Mouse (Mus musculus): ENCODE results near the gene Gpsm1. TPM values are rescaled to one million over a fixed set of nuclear protein-coding genes. Genes with fewer than 3 reads are reported as not detected.

Gpsm1 gene
- polyA plus RNA-seq, 1 experiment from 2014 or later, result 18.9 TPM

- Histone ChIP-seq H3K9ac (ENCODE audit: low read depth, low read length) (no peak within 1 kb of the TSS), H3K4me3 (ENCODE audit: low read depth, low read length) (no peak within 1 kb of the TSS), H3K9me3 (ENCODE audit: control insufficient read depth, low read length) (no peaks in the 10 kb centered on the region), H3K36me3 (ENCODE audit: control insufficient read depth, insufficient read depth, low read length) (peaks cover 17% of the 10 kb centered on the region), H3K27me3 (replicated peaks; ENCODE audit: control insufficient read depth, insufficient read depth, low read length) (no peaks in the 10 kb centered on the region), H3K4me2 (peak within 1 kb of the TSS; percentile 2; the same call in 1 of the 2 replicates), H3K4me1 (replicated peaks; ENCODE audit: control insufficient read depth, insufficient read depth, low read length) (no peaks in the 10 kb centered on the region), H3K27ac (ENCODE audit: low read depth, low read length) (no peak within 1 kb of the TSS)
- DNase-seq (ENCODE audit: low spot score) (no peak), ATAC-seq (replicated peaks; ENCODE audit: low FRiP score) (peak; percentile 42; the same call in 1 of the 2 replicates)
- WGBS, result 27% methylated on average over 3 of the region's 3 CpGs
Observed at GRCm38 (mm10) chr2:26360772-26361171, 45.5 kb downstream of the Gpsm1 start, which contains the start of gene Card9. Gene Card9, minus strand, starts transcription at chr2:26360918.

GRCm38 (mm10) chr2:26362991-26363390 is 47.7 kb downstream of the Gpsm1 start:
- no peak overlapping the region for H3K4me3 ChIP-seq (ENCODE audit: low read depth, low read length)
- DNase-seq (ENCODE audit: low spot score) (no peak), ATAC-seq (replicated peaks; ENCODE audit: low FRiP score) (no peak)
- no peaks in the 10 kb centered on the region for H3K9me3 ChIP-seq (ENCODE audit: control insufficient read depth, low read length)
- H3K9ac ChIP-seq (ENCODE audit: low read depth, low read length), result no peak overlapping the region
- no peaks in the 10 kb centered on the region for H3K27me3 ChIP-seq (replicated peaks; ENCODE audit: control insufficient read depth, insufficient read depth, low read length)
- no peaks in the 10 kb centered on the region for H3K4me1 ChIP-seq (replicated peaks; ENCODE audit: control insufficient read depth, insufficient read depth, low read length)
- H3K36me3 ChIP-seq (ENCODE audit: control insufficient read depth, insufficient read depth, low read length), result peaks cover 29% of the 10 kb centered on the region
- H3K4me2 ChIP-seq, result no peak overlapping the region
- H3K27ac ChIP-seq (ENCODE audit: low read depth, low read length), result no peak overlapping the region
- 86% methylated on average over 5 of the region's 5 CpGs for WGBS

- DNase-seq (ENCODE audit: low spot score) (no peak), ATAC-seq (replicated peaks; ENCODE audit: low FRiP score) (no peak)
- Histone ChIP-seq H3K4me2 (no peak overlapping the region), H3K9ac (ENCODE audit: low read depth, low read length) (no peak overlapping the region), H3K27ac (ENCODE audit: low read depth, low read length) (no peak overlapping the region), H3K4me3 (ENCODE audit: low read depth, low read length) (no peak overlapping the region), H3K4me1 (replicated peaks; ENCODE audit: control insufficient read depth, insufficient read depth, low read length) (no peaks in the 10 kb centered on the region), H3K27me3 (replicated peaks; ENCODE audit: control insufficient read depth, insufficient read depth, low read length) (no peaks in the 10 kb centered on the region), H3K36me3 (ENCODE audit: control insufficient read depth, insufficient read depth, low read length) (peaks cover 33% of the 10 kb centered on the region), H3K9me3 (ENCODE audit: control insufficient read depth, low read length) (no peaks in the 10 kb centered on the region)
- WGBS, result 63% methylated on average over 5 of the region's 5 CpGs
Observed at GRCm38 (mm10) chr2:26363481-26363880, 48.2 kb downstream of the Gpsm1 start.

- Histone ChIP-seq H3K4me3 (ENCODE audit: low read depth, low read length) (no peak overlapping the region), H3K27ac (ENCODE audit: low read depth, low read length) (no peak overlapping the region), H3K27me3 (replicated peaks; ENCODE audit: control insufficient read depth, insufficient read depth, low read length) (no peaks in the 10 kb centered on the region), H3K4me1 (replicated peaks; ENCODE audit: control insufficient read depth, insufficient read depth, low read length) (no peaks in the 10 kb centered on the region), H3K4me2 (no peak overlapping the region), H3K36me3 (ENCODE audit: control insufficient read depth, insufficient read depth, low read length) (peaks cover 46% of the 10 kb centered on the region), H3K9ac (ENCODE audit: low read depth, low read length) (0 out of 2 replicates have a peak overlapping the region, but pooled peaks have one; percentile 8), H3K9me3 (ENCODE audit: control insufficient read depth, low read length) (no peaks in the 10 kb centered on the region)
- WGBS, result 88% methylated on average over 10 of the region's 10 CpGs
- ATAC-seq (replicated peaks; ENCODE audit: low FRiP score) (no peak), DNase-seq (ENCODE audit: low spot score) (no peak)
Observed at GRCm38 (mm10) chr2:26364738-26365465, 49.6 kb downstream of the Gpsm1 start.

- Histone ChIP-seq H3K27ac (ENCODE audit: low read depth, low read length) (no peak overlapping the region), H3K36me3 (ENCODE audit: control insufficient read depth, insufficient read depth, low read length) (peaks cover 55% of the 10 kb centered on the region), H3K4me1 (replicated peaks; ENCODE audit: control insufficient read depth, insufficient read depth, low read length) (no peaks in the 10 kb centered on the region), H3K9ac (ENCODE audit: low read depth, low read length) (no peak overlapping the region), H3K9me3 (ENCODE audit: control insufficient read depth, low read length) (no peaks in the 10 kb centered on the region), H3K4me2 (no peak overlapping the region), H3K4me3 (ENCODE audit: low read depth, low read length) (no peak overlapping the region), H3K27me3 (replicated peaks; ENCODE audit: control insufficient read depth, insufficient read depth, low read length) (no peaks in the 10 kb centered on the region)
- 93% methylated on average over 6 of the region's 6 CpGs for WGBS
- no peak for ATAC-seq (replicated peaks; ENCODE audit: low FRiP score)
- DNase-seq (ENCODE audit: low spot score), result no peak
Observed at GRCm38 (mm10) chr2:26367911-26368310, 52.6 kb downstream of the Gpsm1 start.

- Histone ChIP-seq H3K27me3 (replicated peaks; ENCODE audit: control insufficient read depth, insufficient read depth, low read length) (no peaks in the 10 kb centered on the region), H3K9ac (ENCODE audit: low read depth, low read length) (no peak overlapping the region), H3K27ac (ENCODE audit: low read depth, low read length) (no peak overlapping the region), H3K36me3 (ENCODE audit: control insufficient read depth, insufficient read depth, low read length) (peaks cover 60% of the 10 kb centered on the region), H3K4me2 (no peak overlapping the region), H3K4me3 (ENCODE audit: low read depth, low read length) (no peak overlapping the region), H3K9me3 (ENCODE audit: control insufficient read depth, low read length) (no peaks in the 10 kb centered on the region), H3K4me1 (replicated peaks; ENCODE audit: control insufficient read depth, insufficient read depth, low read length) (no peaks in the 10 kb centered on the region)
- ATAC-seq (replicated peaks; ENCODE audit: low FRiP score), result no peak
- 91% methylated on average over 1 of the region's 1 CpGs for WGBS
- DNase-seq (ENCODE audit: low spot score), result no peak
Observed at GRCm38 (mm10) chr2:26368572-26368971, 53.3 kb downstream of the Gpsm1 start.

- H3K9me3 ChIP-seq (ENCODE audit: control insufficient read depth, low read length), result no peaks in the 10 kb centered on the region
- H3K36me3 ChIP-seq (ENCODE audit: control insufficient read depth, insufficient read depth, low read length), result peaks cover 66% of the 10 kb centered on the region
- ATAC-seq (replicated peaks; ENCODE audit: low FRiP score), result no peak
- no peak overlapping the region for H3K4me2 ChIP-seq
- 95% methylated on average over 8 of the region's 8 CpGs for WGBS
- no peaks in the 10 kb centered on the region for H3K27me3 ChIP-seq (replicated peaks; ENCODE audit: control insufficient read depth, insufficient read depth, low read length)
- no peak overlapping the region for H3K9ac ChIP-seq (ENCODE audit: low read depth, low read length)
- DNase-seq (ENCODE audit: low spot score), result no peak
- no peaks in the 10 kb centered on the region for H3K4me1 ChIP-seq (replicated peaks; ENCODE audit: control insufficient read depth, insufficient read depth, low read length)
- H3K4me3 ChIP-seq (ENCODE audit: low read depth, low read length), result no peak overlapping the region
- H3K27ac ChIP-seq (ENCODE audit: low read depth, low read length), result no peak overlapping the region
Observed at GRCm38 (mm10) chr2:26372396-26372795, 57.1 kb downstream of the Gpsm1 start.

GRCm38 (mm10) chr2:26380131-26380771 is 64.9 kb downstream of the Gpsm1 start, which contains the start of gene Snapc4:
Gene Snapc4, minus strand, starts transcription at chr2:26380653.
- peak within 1 kb of the TSS; percentile 34; the same call in 1 of the 2 replicates for H3K27ac ChIP-seq (ENCODE audit: low read depth, low read length)
- peaks cover 3% of the 10 kb centered on the region for H3K4me1 ChIP-seq (replicated peaks; ENCODE audit: control insufficient read depth, insufficient read depth, low read length)
- H3K9ac ChIP-seq (ENCODE audit: low read depth, low read length), result peak within 1 kb of the TSS; percentile 69
- peak within 1 kb of the TSS; percentile 89 for H3K4me3 ChIP-seq (ENCODE audit: low read depth, low read length)
- H3K9me3 ChIP-seq (ENCODE audit: control insufficient read depth, low read length), result no peaks in the 10 kb centered on the region
- no peaks in the 10 kb centered on the region for H3K27me3 ChIP-seq (replicated peaks; ENCODE audit: control insufficient read depth, insufficient read depth, low read length)
- H3K4me2 ChIP-seq, result peak within 1 kb of the TSS; percentile 73
- H3K36me3 ChIP-seq (ENCODE audit: control insufficient read depth, insufficient read depth, low read length), result peaks cover 39% of the 10 kb centered on the region
- 0% methylated on average over 38 of the region's 38 CpGs for WGBS
- peak; percentile 87 for DNase-seq (ENCODE audit: low spot score)
- ATAC-seq (replicated peaks; ENCODE audit: low FRiP score), result peak; percentile 94
